Mouse (Mus musculus) thymus, adult 2 months (tissue): Measurements from ENCODE around the gene Msi2. TPM values are rescaled to one million over a fixed set of nuclear protein-coding genes. Genes with fewer than 3 reads are reported as not detected.

ENCODE experiments used
- DNase-seq: peaks from one replicate; pipeline ENCODE4 v3.0.0; 2021
- H3K27ac ChIP-seq: fragments of 200-500 bp; 2 replicates; pipeline ENCODE4 v1.5.1; 2012; ENCODE audit warnings: low read length, control low read depth; ENCODE audit not compliant: control insufficient read depth, insufficient read depth
- H3K27me3 ChIP-seq: fragments of 200-500 bp; 2 replicates; pipeline ENCODE4 v1.6.1; 2012; ENCODE audit warnings: mild to moderate bottlenecking, low read length, moderate library complexity, mixed read lengths; ENCODE audit not compliant: control insufficient read depth, insufficient read depth
- H3K36me3 ChIP-seq: fragments of 200-500 bp; 2 replicates; pipeline ENCODE4 v1.6.1; 2012; ENCODE audit warnings: mild to moderate bottlenecking, low read length, moderate library complexity; ENCODE audit not compliant: control insufficient read depth, insufficient read depth
- H3K4me1 ChIP-seq: fragments of 200-500 bp; replicated peaks from 2 replicates; pipeline ENCODE4 v1.6.1; 2012; ENCODE audit warnings: low read length; ENCODE audit not compliant: control insufficient read depth, insufficient read depth
- H3K4me3 ChIP-seq: fragments of 200-500 bp; 2 replicates; pipeline ENCODE4 v1.5.1; 2012; ENCODE audit warnings: mild to moderate bottlenecking, low read length, control low read depth, moderate library complexity; ENCODE audit not compliant: control insufficient read depth, insufficient read depth
- CTCF ChIP-seq: fragments of 200-500 bp; IDR thresholded peaks from 2 replicates; pipeline ENCODE4 v1.5.1; 2012; ENCODE audit warnings: mild to moderate bottlenecking, control low read depth, low read length, moderate library complexity, borderline replicate concordance; ENCODE audit not compliant: control insufficient read depth, poor library complexity, insufficient read depth; ENCODE audit errors: extremely low read depth
- POLR2A ChIP-seq: fragments of 200-500 bp; IDR thresholded peaks from 2 replicates; pipeline ENCODE4 v1.6.1; 2012; ENCODE audit warnings: mild to moderate bottlenecking, low read length, control low read depth, moderate library complexity; ENCODE audit not compliant: control insufficient read depth, poor library complexity, insufficient read depth; ENCODE audit errors: extremely low read depth
- WGBS: fragments of 180-500 bp; shearing (Covaris S2); methylation state at CpG from one replicate; pipeline ENCODE4 v1.1.7; 2018; 5-methylcytosine and 5-hydroxymethylcytosine counted together
- polyA plus RNA-seq: library from polyadenylated mRNA; depleted of rRNA; stranded (reverse); fragments of >200 nt; gene quantifications from 2 replicates; pipeline ENCODE4 v1.2.3, GENCODE M21; 2012

Msi2 gene
- polyA plus RNA-seq, 1 experiment: 51.3 TPM

DNA sequence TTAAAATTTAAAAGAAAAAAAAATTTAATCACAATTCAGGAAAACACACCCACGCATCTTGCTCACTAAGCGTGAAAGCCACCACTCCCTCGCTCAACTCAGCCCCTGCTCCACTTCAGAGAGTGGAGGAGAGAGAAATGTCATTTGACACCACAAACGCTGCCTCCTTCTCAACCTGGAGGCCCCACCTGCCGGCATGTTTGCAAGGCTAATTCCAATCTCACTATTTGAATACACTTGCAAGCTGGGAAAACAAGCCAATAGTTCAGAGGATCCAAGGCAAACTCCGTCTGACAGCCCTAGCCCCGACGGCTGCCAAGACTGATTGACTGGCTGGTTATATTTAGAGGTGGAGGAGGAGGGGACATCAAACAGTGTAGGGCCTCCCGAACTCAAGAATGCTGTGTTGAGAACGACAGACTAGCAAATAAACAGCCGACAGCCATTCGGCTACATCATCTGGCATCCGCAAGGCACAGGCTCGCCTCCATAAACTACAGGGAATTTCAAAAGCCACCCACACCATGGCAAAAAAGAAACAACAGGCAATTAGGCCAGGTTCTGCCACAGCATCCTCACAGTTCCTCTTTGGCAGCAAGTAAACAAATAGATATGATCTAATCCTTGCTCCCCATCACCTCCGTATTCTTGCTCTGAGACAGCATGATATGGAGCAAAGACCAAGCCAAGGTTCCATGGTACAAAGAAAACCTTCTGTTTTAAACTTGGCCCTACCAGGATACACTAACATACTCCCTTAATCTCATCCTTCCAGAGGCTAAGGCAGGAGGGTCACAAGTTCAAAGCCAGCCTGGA is 97.9 kb downstream of the Msi2 start:
- no peak overlapping the region for H3K4me3 ChIP-seq
- H3K4me1 ChIP-seq: peaks cover 67% of the 10 kb centered on the region
- H3K27ac ChIP-seq: peak overlapping the region; percentile 80
- DNase-seq: peak; percentile 63
- H3K27me3 ChIP-seq: no peaks in the 10 kb centered on the region
- TF ChIP-seq POLR2A (no peak), CTCF (no peak)
- H3K36me3 ChIP-seq: no peaks in the 10 kb centered on the region
- WGBS: 26% methylated on average over 15 of the region's 15 CpGs

DNA sequence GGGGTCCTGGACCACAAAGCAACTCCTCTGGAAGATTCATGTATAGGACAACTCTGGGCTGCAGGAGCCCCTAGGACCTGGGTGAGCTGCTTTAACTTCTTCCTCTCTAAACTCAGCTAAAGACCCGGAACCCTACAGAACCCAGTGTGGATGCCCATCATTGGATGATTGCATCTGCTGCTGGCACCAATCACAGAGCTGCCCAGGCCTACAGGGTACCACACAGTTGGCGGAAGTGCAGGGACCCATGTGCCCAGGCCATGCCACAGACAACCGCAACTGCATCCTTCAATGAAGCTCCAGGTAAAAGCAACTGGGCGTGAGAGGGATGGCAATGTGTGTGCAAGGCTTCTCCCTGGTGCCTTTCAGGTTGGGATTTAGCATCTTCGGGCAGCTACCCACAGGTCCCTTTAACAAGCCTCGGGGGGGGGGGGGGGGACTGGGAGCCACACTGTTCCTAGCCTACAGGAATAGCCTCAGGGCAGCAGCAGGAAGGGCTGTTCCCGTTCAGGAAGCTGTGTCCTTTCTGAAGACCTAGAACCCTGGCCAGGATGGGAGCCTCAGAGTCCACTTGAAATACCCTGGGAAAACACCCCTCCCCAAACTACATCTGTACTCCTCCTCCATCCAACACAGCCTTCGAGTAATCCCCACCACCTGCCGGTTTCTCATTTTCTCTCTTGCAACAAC is 98.7 kb downstream of the Msi2 start:
- no peaks in the 10 kb centered on the region for H3K36me3 ChIP-seq
- no peaks in the 10 kb centered on the region for H3K27me3 ChIP-seq
- no peak overlapping the region for H3K4me3 ChIP-seq
- TF ChIP-seq POLR2A (no peak), CTCF (no peak)
- DNase-seq: no peak
- H3K27ac ChIP-seq: peak overlapping the region; percentile 80; the same call in 1 of the 2 replicates
- peaks cover 59% of the 10 kb centered on the region for H3K4me1 ChIP-seq
- 54% methylated on average over 9 of the region's 9 CpGs for WGBS

DNA sequence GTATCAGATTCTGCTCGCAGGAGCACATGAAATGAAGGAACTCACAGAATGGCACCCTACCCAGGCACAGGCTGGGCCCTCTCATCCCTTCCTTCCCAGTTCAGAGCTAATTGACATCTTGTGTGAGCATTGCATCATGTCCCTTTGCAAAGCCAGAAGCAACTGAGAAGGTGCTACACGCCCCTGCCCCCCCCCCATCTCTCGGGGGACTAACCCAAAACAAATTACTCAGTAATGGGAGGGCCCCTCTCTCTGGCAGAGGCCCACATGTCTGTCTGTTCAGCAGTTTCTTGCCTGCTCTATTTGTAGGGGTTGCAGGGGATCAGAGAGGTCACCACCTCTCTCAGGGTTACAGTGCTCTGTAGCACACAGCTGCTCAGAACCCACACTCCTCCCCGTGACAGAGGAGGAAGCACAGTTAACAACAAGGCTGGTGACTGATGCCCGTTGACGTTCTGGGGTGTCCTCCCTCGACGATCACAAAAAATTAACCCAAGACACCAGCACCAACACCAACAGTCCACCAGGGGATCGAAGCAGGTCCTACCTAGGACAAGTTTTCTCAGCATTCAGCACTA is 99.5 kb downstream of the Msi2 start:
- Histone ChIP-seq H3K36me3 (no peaks in the 10 kb centered on the region), H3K4me3 (no peak overlapping the region), H3K27me3 (no peaks in the 10 kb centered on the region), H3K4me1 (peaks cover 59% of the 10 kb centered on the region), H3K27ac (peak overlapping the region; percentile 45; the same call in 1 of the 2 replicates)
- no peak for TF ChIP-seq POLR2A
- no peak for TF ChIP-seq CTCF
- 8% methylated on average over 9 of the region's 9 CpGs for WGBS
- DNase-seq: peak; percentile 59

DNA sequence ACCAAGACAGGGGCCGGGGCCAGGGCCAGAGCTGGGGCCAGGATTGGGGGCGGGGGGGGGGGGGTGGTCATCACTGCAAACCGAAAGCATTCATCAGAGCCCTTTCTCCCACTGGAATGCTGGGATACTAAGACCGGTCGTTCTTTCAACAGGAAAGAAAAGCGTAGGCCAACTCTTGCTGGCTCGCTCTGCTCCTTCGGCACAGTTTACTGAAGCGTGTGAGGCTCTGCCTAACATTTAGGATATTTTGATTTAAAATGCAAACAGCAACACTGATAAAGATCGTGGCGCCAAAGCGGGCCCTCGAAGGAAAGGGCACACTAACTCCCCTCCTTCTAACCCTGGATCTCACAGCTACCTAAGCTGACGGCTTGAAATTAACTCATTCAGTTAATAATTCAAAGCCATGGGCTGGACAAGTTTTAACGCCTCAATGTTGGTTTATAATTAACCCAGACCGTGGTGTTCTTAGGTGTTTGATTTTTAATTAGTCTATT is 100.3 kb downstream of the Msi2 start:
- no peaks in the 10 kb centered on the region for H3K27me3 ChIP-seq
- no peak for DNase-seq
- H3K36me3 ChIP-seq: no peaks in the 10 kb centered on the region
- no peak overlapping the region for H3K27ac ChIP-seq
- H3K4me1 ChIP-seq: peaks cover 55% of the 10 kb centered on the region
- 87% methylated on average over 16 of the region's 16 CpGs for WGBS
- no peak overlapping the region for H3K4me3 ChIP-seq
- TF ChIP-seq POLR2A: no peak
- no peak for TF ChIP-seq CTCF

DNA sequence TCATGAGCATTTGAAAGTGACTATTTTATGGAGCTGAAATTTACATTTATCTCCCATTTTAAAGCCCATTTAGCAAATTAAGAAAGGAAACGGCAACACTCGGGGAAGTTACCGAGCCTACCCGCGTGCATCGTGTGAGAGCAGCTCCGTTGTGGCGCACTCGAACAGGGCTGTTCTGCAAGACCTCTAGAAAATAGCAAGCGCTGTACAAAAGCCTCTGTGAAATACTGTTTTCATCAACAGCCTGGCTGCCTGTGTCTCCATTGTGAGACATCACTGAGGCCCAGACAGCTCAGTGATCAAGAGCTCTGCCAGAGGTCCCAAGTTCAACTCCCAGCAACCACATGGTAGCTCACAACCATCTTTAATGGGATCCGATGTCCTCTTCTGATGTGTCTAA is 100.9 kb downstream of the Msi2 start:
- Histone ChIP-seq H3K4me1 (peaks cover 55% of the 10 kb centered on the region), H3K27ac (no peak overlapping the region)
- 97% methylated on average over 11 of the region's 11 CpGs for WGBS

DNA sequence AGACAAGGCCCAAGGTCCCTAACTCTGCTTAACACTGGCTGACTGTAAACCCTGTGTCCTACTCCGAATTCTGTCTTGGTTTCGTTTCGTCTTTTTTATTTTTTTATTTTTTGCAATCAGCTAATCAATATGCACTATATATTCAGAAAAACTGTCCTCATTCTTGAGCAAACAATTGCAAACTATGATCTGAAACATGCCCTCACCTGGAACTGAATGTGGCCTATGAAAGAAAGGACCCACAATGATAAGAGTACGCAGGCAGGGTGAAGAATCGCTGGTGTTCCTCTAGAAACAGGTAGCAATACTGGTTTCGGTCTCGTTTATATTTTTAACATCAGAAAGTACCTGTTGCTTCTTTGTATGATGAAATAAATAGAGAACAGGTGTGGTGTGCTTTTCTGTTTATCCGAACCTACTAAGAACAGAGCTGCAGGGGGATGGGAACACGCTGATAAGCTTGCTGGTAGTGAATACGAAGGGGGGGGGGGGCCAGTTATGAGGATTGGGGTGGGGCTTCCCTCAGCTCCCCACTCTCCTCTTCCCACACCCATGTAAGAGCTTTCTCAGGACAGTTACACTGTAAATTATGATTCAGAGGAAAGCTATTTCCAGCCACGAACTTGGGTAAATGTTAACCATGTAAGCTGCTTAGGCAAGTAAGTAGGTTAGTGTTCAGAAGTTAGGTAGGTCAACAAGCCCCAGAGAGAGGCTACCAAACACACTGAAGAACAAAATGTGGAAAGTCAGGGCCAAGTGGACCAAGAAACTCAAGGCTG is 103.6 kb downstream of the Msi2 start:
- 10% methylated on average over 11 of the region's 11 CpGs for WGBS
- DNase-seq: no peak

More for the DNA sequence above, 100.9 kb downstream of the Msi2 start:
- Histone ChIP-seq H3K36me3 (no peaks in the 10 kb centered on the region), H3K4me3 (no peak overlapping the region), H3K27me3 (no peaks in the 10 kb centered on the region)
- no peak for DNase-seq
- no peak for TF ChIP-seq CTCF
- no peak for TF ChIP-seq POLR2A

More for the DNA sequence above, 103.6 kb downstream of the Msi2 start:
- TF ChIP-seq POLR2A (no peak), CTCF (no peak)
- no peaks in the 10 kb centered on the region for H3K27me3 ChIP-seq
- H3K4me3 ChIP-seq: no peak overlapping the region
- no peaks in the 10 kb centered on the region for H3K36me3 ChIP-seq
- H3K4me1 ChIP-seq: peaks cover 43% of the 10 kb centered on the region
- H3K27ac ChIP-seq: peak overlapping the region; percentile 77
